Mouse (Mus musculus) inflammation-experienced regulatory T-cells, adult 6 months (primary cell): ENCODE data around the gene Filip1l. TPM values are rescaled to one million over a fixed set of nuclear protein-coding genes. Genes with fewer than 3 reads are reported as not detected.

Experiments used
- ATAC-seq: one replicate; pipeline ENCODE4 v1.8.0; 2017
- polyA plus RNA-seq, 3 experiments: library from polyadenylated mRNA; unstranded; fragments of 100-300 nt; shearing (Covaris generic); gene quantifications; one replicate each; pipeline ENCODE4 v1.2.1; 2017

The Filip1l gene
- polyA plus RNA-seq: 10 to 100 TPM in 2 of 3 experiments, 1 to 10 TPM in 1; 7.9 to 20.4 (median 17.6) TPM

DNA sequence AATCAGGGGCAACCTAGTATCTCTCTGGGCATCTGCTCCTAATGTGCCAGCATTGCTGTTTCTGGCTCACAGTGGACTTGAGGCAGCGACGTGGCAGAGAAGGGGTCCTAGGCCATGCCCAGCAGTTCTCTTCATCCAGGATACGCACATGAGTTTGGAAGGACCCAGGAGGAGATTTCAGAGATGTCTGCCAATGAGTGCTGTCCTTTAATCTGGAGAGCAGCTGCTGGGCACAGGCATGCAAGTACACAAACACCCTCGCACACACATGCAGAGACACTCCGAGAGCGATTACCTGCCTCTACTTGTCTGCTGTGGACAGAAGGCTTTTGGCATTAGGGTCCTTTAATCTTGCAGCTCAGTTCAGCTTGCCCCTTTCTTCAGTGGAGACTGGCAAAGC is at the start of gene Filip1l:
Gene Filip1l (plus strand): TSS at position 343 of the 400 bp plus-strand sequence.
- ATAC-seq: no peak

DNA sequence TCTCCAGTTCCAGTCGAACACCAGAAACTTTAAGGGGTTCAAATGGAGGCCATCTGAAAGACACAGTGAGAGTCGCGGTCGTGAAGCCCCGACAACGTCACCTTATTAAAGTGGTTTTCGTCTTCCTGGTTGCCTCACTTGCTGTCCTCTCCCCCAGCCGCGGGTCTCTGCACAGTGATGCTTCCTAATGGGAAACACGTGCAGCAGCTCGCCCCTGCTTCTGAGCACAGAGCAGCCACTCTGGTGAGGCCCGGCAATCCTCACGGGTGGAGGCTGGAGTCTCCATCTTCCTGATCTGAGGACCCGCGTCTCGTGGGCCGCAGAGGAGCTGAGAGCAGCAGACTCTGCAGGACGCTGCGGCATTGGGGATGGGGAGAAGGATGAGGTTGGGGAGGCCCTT is 49.2 kb upstream of the Filip1l start:
- ATAC-seq: no peak

- ATAC-seq: no peak
Observed at GRCm38 (mm10) chr16:57305463-57305862, 47.4 kb upstream of the Filip1l start.

DNA sequence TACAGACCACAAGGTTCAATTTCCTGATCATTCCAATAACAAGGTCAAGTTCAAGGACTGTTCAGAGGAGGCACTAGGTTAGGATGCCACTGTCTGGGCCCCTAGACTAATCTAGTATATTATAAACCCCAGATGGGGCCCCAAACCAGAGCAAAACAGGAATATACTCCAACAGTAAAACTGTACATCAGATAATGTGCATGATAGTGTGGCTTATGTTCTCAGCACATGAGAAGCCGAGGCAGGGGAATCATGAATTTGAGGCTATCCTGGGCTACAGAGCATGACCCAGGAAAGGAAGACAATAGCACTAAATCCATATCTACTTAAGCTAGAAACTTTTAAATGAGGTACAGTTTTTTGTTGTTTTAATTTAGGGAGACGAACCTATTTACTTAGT is 40.8 kb upstream of the Filip1l start:
- no peak for ATAC-seq

DNA sequence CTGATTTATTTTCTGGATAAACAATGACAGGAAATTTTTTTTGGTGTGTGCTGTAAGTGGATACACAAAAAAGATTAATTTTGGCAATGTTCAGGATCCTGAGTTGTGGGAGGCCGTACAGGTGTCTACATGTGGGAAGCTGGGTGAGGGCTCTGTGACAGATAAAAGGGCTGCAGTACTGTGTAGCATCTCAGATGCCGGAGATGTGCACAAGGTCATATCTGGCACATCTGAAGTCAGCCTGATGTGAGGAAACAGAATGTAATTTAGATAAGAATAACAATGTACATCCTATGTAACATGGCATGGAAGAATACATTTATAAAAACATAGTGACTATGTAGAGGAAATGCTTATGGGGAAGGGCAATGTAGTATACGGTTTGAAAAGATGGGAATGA is 39.4 kb upstream of the Filip1l start:
- ATAC-seq: no peak

DNA sequence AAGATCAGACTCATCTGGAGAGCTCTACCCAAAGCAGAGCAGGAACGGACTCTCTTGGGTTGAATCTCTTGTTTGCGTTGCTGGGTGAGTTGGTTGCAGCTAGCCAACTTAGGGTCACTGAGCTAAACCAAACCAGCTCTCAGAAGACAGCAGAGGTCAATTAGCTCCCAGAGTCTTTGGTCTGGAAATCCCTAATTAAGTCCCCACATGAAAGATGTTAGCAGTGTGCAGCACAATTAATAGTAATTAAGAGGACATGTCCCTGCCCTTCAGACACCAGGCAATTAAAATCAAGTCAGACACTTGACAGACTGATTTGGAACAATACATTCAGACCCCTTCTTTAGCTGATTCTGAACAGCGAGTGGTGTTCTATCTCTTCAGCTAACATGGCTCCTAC is 38.7 kb upstream of the Filip1l start:
- no peak for ATAC-seq

DNA sequence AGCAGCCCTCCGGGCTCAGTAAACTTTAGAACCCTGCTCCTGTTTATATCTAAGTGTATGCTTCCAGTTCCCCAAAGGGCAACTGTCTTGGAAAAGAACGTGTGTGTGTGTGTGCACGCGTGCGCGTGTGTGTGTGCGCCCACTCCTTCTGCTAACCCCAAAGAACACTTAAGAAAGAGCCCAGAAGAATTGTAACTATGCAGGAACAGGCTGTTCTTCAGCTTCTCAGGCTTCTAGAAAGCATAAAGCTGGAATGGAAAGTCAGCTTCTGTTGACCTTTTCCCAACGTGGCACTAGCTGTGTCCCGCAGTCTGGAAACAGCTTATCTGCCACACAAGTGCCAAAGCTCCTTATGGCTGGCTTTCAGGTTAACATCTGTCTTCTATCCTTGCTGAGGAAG is 37.9 kb upstream of the Filip1l start:
- ATAC-seq: no peak

DNA sequence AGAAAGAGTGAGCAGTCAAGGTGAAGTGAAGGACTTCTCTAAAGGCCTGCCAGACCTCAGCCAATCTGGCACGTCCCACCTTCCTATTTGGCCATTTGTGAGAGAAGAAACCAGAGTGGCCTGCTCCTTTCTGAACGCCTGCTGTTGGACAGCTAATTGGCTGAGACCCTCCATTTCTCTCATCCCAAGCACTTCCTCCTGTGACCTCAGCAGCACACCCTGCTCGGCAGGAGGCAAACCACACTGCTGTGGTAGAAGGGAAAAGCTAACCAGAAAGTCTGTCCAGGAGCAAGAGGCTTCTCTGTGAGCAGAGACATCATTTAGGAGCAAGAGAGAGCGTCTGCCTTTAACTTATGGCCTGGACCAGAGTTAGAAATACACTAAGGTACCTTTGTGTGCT is 35.8 kb upstream of the Filip1l start:
- ATAC-seq: no peak

DNA sequence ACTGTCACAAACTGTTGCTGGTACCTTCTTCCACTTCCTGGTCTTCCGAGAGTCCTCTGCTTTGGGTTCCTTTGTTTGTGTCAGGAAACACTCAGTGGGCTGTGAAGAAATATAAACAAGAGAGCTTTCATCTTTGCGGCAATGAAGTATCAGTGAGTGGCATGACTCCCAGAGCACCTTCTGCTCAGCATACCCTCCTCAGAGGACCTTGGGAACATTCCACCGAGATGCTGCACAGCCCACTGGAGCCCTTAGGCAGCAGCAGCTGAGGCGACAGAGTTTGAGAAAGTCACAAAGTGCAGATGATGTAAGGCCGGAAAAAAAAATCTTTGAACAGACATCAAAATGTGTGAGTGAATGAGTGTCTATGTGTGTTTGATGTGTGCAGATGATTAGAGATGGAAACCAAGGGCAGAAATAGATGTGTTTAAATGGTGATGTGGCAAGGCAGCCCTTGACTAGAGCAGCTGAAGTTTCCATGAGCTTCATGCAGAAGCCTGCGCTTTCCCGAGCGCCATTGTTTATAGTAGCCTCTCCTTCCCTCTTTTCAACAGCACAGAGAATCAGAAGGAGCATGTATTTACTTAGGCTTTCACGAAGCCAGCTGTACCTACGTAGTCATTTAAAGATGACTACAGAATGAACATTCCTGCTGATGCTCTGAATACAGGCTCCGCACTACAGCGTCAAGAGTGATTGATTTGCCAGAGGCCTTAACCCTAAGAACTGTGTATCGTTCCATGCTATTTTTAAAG is 34.8 kb upstream of the Filip1l start:
- ATAC-seq: peak; percentile 51

DNA sequence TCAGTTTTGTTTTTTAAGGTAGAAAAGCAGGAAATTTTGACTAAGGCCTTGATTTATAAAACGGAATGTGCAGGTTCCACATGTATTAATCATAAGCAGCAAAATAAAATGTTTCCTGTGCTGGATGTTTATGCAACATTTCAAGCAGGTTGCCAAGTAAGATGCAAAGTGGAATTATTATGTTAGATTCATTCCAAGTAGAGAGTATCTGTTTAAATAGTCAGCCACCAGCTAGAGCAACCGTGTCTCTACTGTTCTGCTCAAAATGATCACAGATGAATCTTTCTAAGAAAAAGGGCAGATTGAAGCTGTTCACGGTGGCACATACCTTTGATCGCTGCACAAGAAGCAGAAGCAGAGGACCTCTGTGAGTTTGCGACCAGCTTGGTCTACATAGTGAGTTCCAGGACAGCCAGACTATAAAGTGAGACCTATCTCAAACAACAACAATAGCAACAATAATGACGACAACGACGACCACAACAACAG is 34.2 kb upstream of the Filip1l start:
- ATAC-seq: no peak

DNA sequence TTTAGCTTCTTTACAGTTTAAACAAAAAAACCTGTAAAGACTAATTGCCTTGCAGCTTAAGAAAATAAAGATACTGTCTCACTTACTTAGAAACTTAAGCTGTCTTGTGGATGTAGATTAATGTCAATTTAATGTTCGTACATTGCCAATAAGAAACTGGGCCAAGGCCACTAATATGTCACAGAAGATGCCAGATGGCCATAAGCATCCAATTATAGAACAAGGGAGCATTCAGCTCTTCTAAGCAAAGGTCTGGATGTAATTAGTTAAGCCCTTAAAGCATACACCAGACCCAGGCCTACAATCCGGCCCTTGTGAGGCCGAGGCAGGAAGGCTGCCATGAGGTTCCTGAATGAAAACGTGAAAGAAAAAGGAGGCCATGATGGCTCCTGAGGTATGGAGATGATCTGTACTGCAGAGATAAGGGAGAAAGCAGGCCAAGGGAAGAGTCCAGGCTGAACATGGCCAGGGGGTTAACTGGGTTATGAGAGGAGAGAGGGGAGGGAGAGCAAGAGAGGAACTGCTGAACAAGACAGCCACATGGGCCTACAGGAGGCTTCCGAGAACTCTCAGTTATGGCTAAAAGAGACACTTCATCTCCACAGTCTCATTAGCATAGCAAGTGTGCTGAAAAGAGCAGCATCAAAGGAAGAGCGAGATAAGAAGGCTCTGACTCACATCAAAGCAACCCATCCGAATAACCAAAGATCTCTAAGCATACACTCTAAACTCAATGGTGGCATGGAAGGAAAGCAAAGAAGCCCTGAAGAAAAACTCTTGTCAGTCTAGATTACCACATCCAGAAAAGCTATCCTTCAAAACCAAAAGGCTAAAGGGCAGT is 33.4 kb upstream of the Filip1l start:
- peak; percentile 81 for ATAC-seq

DNA sequence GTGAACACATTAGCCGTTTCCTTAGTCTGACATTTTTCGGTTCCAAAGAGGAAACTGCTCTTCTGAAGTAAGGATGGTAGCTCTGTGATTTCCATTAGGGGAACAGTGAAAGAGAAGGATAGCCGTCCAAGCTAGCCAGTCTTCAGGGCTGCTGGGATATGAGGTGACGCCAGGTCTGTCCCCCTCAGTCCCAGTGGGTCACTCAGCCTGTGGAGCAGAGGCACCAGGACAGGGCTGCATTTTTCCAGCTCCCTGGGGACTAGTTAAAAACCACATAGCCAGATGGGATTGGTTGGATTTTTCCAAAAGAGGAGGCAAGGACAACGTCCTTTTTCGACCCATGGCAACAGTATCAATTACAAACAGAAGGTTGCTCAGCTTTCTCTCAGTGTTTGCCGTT is 25.9 kb upstream of the Filip1l start:
- ATAC-seq: no peak

GRCm38 (mm10) chr16:57329028-57329427 is 23.9 kb upstream of the Filip1l start:
- ATAC-seq: no peak

DNA sequence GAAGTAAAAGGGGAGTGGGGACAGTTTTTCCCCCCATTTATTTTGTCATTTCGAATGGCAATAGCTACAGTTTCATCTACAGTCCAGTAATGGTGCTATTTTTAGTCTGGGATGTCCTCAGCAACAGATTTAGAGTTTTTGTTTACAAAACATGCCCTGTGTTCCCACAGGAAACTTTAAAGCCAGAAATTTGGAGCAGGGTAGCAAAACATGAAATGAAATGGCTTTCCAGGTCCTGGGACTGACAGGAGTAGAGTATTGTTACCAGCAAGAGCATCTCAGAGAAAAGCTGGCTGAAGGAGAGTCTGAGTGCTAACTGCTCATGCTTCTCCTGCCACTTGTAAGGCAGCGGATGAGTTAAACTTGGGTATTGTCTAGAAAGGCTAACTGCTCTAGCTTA is 22.8 kb upstream of the Filip1l start:
- ATAC-seq: no peak

DNA sequence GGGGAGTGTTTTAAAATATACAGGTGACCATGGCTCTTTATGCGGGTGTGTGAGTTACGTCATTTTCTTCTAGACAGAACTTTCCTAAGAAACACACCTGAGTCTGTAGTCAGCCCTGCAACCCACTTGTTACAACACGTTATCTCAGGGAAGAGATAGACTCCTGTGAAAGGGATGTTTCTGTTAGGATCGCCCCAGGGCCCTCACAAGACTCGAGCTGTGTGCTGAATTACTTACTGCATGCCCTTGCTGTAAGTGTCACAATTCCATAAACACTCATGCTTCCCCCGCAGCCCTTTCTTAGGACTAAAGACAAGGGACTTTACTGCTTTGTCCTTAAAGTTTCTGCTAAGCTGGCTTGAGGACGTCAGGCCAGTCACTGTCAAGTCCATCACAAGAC is 20.6 kb upstream of the Filip1l start:
- ATAC-seq: no peak

GRCm38 (mm10) chr16:57336770-57337423 is 16.0 kb upstream of the Filip1l start:
- ATAC-seq: peak; percentile 81

GRCm38 (mm10) chr16:57339765-57340612 is 12.9 kb upstream of the Filip1l start:
- no peak for ATAC-seq

DNA sequence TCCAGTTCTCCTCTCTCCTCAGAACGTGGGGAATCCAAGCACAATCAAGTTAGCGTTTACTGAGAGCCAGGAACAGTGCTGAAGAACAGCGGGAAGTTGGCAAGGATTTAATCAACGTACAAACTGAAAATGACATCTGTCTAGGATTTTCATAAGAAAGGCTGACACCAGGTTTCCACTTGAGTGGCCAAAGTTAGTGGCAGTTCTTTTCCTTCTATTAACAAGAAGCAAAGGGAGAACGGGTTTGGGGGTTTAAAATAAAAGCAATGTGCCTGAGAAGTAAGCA is 12.3 kb upstream of the Filip1l start:
- no peak for ATAC-seq

DNA sequence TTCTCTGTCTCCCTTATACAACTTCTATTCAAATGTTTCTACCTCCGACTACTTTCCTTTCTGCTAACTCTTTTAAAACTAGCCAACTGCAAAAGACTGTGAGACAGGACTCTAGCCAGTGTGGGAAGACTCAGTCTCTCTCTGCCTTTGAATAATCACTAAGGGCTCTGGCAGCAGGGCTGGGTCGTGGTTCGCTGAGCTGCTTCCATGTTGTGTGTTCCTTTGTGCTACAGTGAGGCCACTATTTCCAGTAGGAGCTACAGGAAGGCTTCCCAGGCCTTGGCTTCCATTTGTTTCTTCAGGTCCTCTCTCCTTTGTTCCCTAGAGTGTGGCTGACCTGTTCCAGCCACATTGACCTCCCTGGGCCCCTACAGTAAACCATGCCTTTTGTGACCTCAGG is 6.6 kb upstream of the Filip1l start:
- no peak for ATAC-seq

DNA sequence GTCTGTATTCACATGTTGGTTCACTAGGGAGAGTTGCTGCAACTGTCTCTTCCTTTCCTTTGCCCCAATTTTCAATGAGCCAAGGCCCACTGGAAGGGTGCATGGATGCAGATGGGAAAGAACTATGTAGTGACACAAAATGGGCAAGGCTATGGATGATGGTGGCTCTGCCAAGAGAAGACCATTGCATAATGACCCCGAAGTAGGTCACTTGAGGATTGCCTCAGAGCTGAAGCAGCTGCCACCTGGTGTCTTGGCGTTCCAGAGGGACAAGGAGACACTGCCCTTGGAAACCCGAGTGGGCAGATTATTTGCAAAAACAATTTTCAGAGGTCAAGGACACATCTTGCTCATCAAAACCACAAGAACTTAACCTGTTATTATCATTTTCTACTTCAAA is 3.9 kb upstream of the Filip1l start:
- no peak for ATAC-seq

- ATAC-seq: no peak
Observed at GRCm38 (mm10) chr16:57349689-57350088, 3.2 kb upstream of the Filip1l start.

- ATAC-seq: no peak
Observed at GRCm38 (mm10) chr16:57353166-57353721, 351 bp downstream of the Filip1l start.
